ENCODE assay signal across 17 mouse cellular contexts in genomic region chr1:118485572-118485971, GRCm38 (mm10).
DNase-seq lines count a peak whose midpoint lies in the region; ATAC-seq and TF ChIP-seq lines count a peak whose summit lies in the region.
"Had no signal": no experiment of that assay in that cellular context is flagged by ENCODE, and none has a peak within 500 bp of the region (broad histone marks: within the 10 kb centered on the region; RNA-seq: fewer than 3 reads in every experiment).

No protein-coding gene starts in this region.

- H3K4me2 ChIP-seq in forebrain, postnatal 0 days (ENCODE audit: low read depth): no peak overlapping the region
- H3K4me2 ChIP-seq in forebrain, embryonic 16.5 days (ENCODE audit: low read length): no peak overlapping the region
- no peak overlapping the region for H3K4me2 ChIP-seq in intestine, embryonic 16.5 days (ENCODE audit: low read depth, low read length)
- no peak overlapping the region for H3K4me2 ChIP-seq in intestine, postnatal 0 days (replicated peaks; ENCODE audit: low read depth)
- H3K4me2 ChIP-seq in heart, embryonic 13.5 days: peak overlapping the region; percentile 63
- H3K4me2 ChIP-seq: embryonic facial prominence, embryonic 15.5 days; hindbrain, embryonic 12.5 days; midbrain, embryonic 12.5 days; neural tube, embryonic 15.5 days had no signal

- no peaks in the 10 kb centered on the region for H3K27me3 ChIP-seq in forebrain, postnatal 0 days (ENCODE audit: insufficient read depth, low read length)
- no peaks in the 10 kb centered on the region for H3K27me3 ChIP-seq in forebrain, embryonic 16.5 days (replicated peaks; ENCODE audit: control insufficient read depth, insufficient read depth, low read length)
- no peaks in the 10 kb centered on the region for H3K27me3 ChIP-seq in intestine, embryonic 16.5 days (replicated peaks; ENCODE audit: control insufficient read depth, insufficient read depth, low read length)
- H3K27me3 ChIP-seq in intestine, postnatal 0 days (replicated peaks; ENCODE audit: control insufficient read depth, insufficient read depth, low read length): no peaks in the 10 kb centered on the region
- H3K27me3 ChIP-seq in heart, embryonic 13.5 days (replicated peaks): no peaks in the 10 kb centered on the region
- H3K27me3 ChIP-seq: embryonic facial prominence, embryonic 15.5 days; hindbrain, embryonic 12.5 days; midbrain, embryonic 12.5 days; neural tube, embryonic 15.5 days had no signal

- ATAC-seq in forebrain, postnatal 0 days: peak; percentile 49; the same call in 1 of the 2 replicates
- no peak for ATAC-seq in forebrain, embryonic 16.5 days
- ATAC-seq in intestine, embryonic 16.5 days: no peak
- ATAC-seq in intestine, postnatal 0 days: no peak
- ATAC-seq in heart, embryonic 13.5 days (ENCODE audit: extremely low read depth, insufficient number of reproducible peaks, low FRiP score, low TSS enrichment): no peak

- H3K4me3 ChIP-seq in forebrain, postnatal 0 days (ENCODE audit: low read depth, low read length): no peak overlapping the region
- no peak overlapping the region for H3K4me3 ChIP-seq in forebrain, embryonic 16.5 days (replicated peaks; ENCODE audit: low read length)
- no peak overlapping the region for H3K4me3 ChIP-seq in intestine, embryonic 16.5 days (ENCODE audit: low read length)
- H3K4me3 ChIP-seq in intestine, postnatal 0 days (ENCODE audit: low read depth, low read length): no peak overlapping the region
- peak overlapping the region; percentile 64 for H3K4me3 ChIP-seq in heart, embryonic 13.5 days
- H3K4me3 ChIP-seq: embryonic facial prominence, embryonic 15.5 days; hindbrain, embryonic 12.5 days; midbrain, embryonic 12.5 days; neural tube, embryonic 15.5 days had no signal

- WGBS in forebrain, postnatal 0 days: 59% methylated on average over 3 of the region's 3 CpGs
- 66% methylated on average over 3 of the region's 3 CpGs for WGBS in forebrain, embryonic 16.5 days
- WGBS in intestine, embryonic 16.5 days: 64% methylated on average over 3 of the region's 3 CpGs
- 44% methylated on average over 3 of the region's 3 CpGs for WGBS in intestine, postnatal 0 days
- 32% methylated on average over 3 of the region's 3 CpGs for WGBS in heart, embryonic 13.5 days

- no peaks in the 10 kb centered on the region for H3K9me3 ChIP-seq in forebrain, postnatal 0 days (ENCODE audit: low read length)
- H3K9me3 ChIP-seq in forebrain, embryonic 16.5 days (ENCODE audit: control insufficient read depth, low read length): no peaks in the 10 kb centered on the region
- H3K9me3 ChIP-seq in intestine, embryonic 16.5 days (ENCODE audit: control insufficient read depth, low read length): no peaks in the 10 kb centered on the region
- no peaks in the 10 kb centered on the region for H3K9me3 ChIP-seq in intestine, postnatal 0 days (ENCODE audit: control insufficient read depth)
- H3K9me3 ChIP-seq in heart, embryonic 13.5 days: no peaks in the 10 kb centered on the region
- H3K9me3 ChIP-seq: embryonic facial prominence, embryonic 15.5 days; hindbrain, embryonic 12.5 days; midbrain, embryonic 12.5 days; neural tube, embryonic 15.5 days had no signal

- H3K9ac ChIP-seq in forebrain, postnatal 0 days: no peak overlapping the region
- H3K9ac ChIP-seq in forebrain, embryonic 16.5 days (replicated peaks; ENCODE audit: low read depth, low read length): no peak overlapping the region
- no peak overlapping the region for H3K9ac ChIP-seq in intestine, embryonic 16.5 days (ENCODE audit: low read depth, low read length)
- no peak overlapping the region for H3K9ac ChIP-seq in intestine, postnatal 0 days (ENCODE audit: low read depth, low read length)
- peak overlapping the region; percentile 90 for H3K9ac ChIP-seq in heart, embryonic 13.5 days
- H3K9ac ChIP-seq: embryonic facial prominence, embryonic 15.5 days; hindbrain, embryonic 12.5 days; midbrain, embryonic 12.5 days; neural tube, embryonic 15.5 days had no signal

- H3K36me3 ChIP-seq in forebrain, postnatal 0 days (ENCODE audit: insufficient read depth): no peaks in the 10 kb centered on the region
- H3K36me3 ChIP-seq in forebrain, embryonic 16.5 days (ENCODE audit: control insufficient read depth, insufficient read depth): no peaks in the 10 kb centered on the region
- H3K36me3 ChIP-seq in intestine, embryonic 16.5 days (ENCODE audit: control insufficient read depth, insufficient read depth, low read length): no peaks in the 10 kb centered on the region
- H3K36me3 ChIP-seq in intestine, postnatal 0 days (ENCODE audit: control insufficient read depth, insufficient read depth): no peaks in the 10 kb centered on the region
- H3K36me3 ChIP-seq in heart, embryonic 13.5 days: peaks cover 5% of the 10 kb centered on the region; the same call in 1 of the 2 replicates
- H3K36me3 ChIP-seq: embryonic facial prominence, embryonic 15.5 days; neural tube, embryonic 15.5 days had no signal

- TF ChIP-seq CTCF in forebrain, postnatal 0 days (IDR thresholded peaks at IDR 0.05; ENCODE audit: low read depth): no peak
- no peak for TF ChIP-seq CTCF in intestine, postnatal 0 days (IDR thresholded peaks at IDR 0.05; ENCODE audit: low read depth)

- no peak overlapping the region for H3K27ac ChIP-seq in forebrain, postnatal 0 days (ENCODE audit: low read depth, low read length)
- H3K27ac ChIP-seq in forebrain, embryonic 16.5 days (ENCODE audit: low read length): no peak overlapping the region
- 0 out of 2 replicates have a peak overlapping the region, but pooled peaks have one; percentile 4 for H3K27ac ChIP-seq in intestine, embryonic 16.5 days (ENCODE audit: low read length)
- H3K27ac ChIP-seq in intestine, postnatal 0 days (ENCODE audit: low read depth, low read length): no peak overlapping the region
- peak overlapping the region; percentile 98 for H3K27ac ChIP-seq in heart, embryonic 13.5 days (replicated peaks)
- H3K27ac ChIP-seq: embryonic facial prominence, embryonic 15.5 days; hindbrain, embryonic 12.5 days; macrophage; midbrain, embryonic 12.5 days; neural tube, embryonic 15.5 days had no signal

- 0 out of 2 replicates have a peak, but pooled peaks cover 7% of the 10 kb centered on the region for H3K4me1 ChIP-seq in forebrain, postnatal 0 days (ENCODE audit: insufficient read depth)
- H3K4me1 ChIP-seq in forebrain, embryonic 16.5 days (replicated peaks; ENCODE audit: control insufficient read depth, insufficient read depth, low read length): peaks cover 19% of the 10 kb centered on the region
- H3K4me1 ChIP-seq in intestine, embryonic 16.5 days (ENCODE audit: control insufficient read depth, insufficient read depth, low read length): no peaks in the 10 kb centered on the region
- H3K4me1 ChIP-seq in intestine, postnatal 0 days (replicated peaks; ENCODE audit: control insufficient read depth, insufficient read depth, low read length): no peaks in the 10 kb centered on the region
- H3K4me1 ChIP-seq in heart, embryonic 13.5 days: peaks cover 78% of the 10 kb centered on the region
- H3K4me1 ChIP-seq: embryonic facial prominence, embryonic 15.5 days; hindbrain, embryonic 12.5 days had no signal

- no peak for DNase-seq in forebrain, postnatal 0 days
- DNase-seq in Muller cell, postnatal 12 days (ENCODE audit: inconsistent ontology term): peak; percentile 86
- DNase-seq in kidney, postnatal 4 days: no peak
- no peak for DNase-seq in kidney, adult 8-10 months
- DNase-seq: cerebellum, adult 11-12 months; kidney, adult 2 months; kidney, postnatal 36 days; right cerebral cortex, postnatal 14 days had no signal

Comparison
In these comparisons a context has a peak if more than half of its experiments do, and no peak if none do; other contexts are left out.
1. H3K27ac ChIP-seq: peak in intestine, embryonic 16.5 days (single experiment) and heart, embryonic 13.5 days (single experiment); none in forebrain, postnatal 0 days (single experiment), forebrain, embryonic 16.5 days (single experiment) and intestine, postnatal 0 days (single experiment).